18 mouse cellular contexts compared by ENCODE assay signal in genomic region chr6:142994821-142995220, GRCm38 (mm10). TPM values are rescaled to one million over a fixed set of nuclear protein-coding genes. Genes with fewer than 3 reads are reported as not detected.
DNase-seq lines count a peak whose midpoint lies in the region; ATAC-seq and TF ChIP-seq lines count a peak whose summit lies in the region.
"Had no signal": no experiment of that assay in that cellular context is flagged by ENCODE, and none has a peak within 500 bp of the region (broad histone marks: within the 10 kb centered on the region; RNA-seq: fewer than 3 reads in every experiment).

No protein-coding gene starts in this region.

- no peaks in the 10 kb centered on the region for H3K9me3 ChIP-seq in heart, embryonic 13.5 days
- no peaks in the 10 kb centered on the region for H3K9me3 ChIP-seq in forebrain, embryonic 12.5 days
- H3K9me3 ChIP-seq: embryonic facial prominence, embryonic 15.5 days; intestine, embryonic 15.5 days; limb, embryonic 10.5 days had no signal

- H3K27ac ChIP-seq in heart, embryonic 13.5 days (replicated peaks), result peak overlapping the region; percentile 7; the same call in 1 of the 2 replicates
- H3K27ac ChIP-seq in forebrain, embryonic 12.5 days, result no peak overlapping the region
- H3K27ac ChIP-seq in thymus, adult 2 months (ENCODE audit: control insufficient read depth, insufficient read depth, low read length), result no peak overlapping the region
- H3K27ac ChIP-seq: embryonic facial prominence, embryonic 15.5 days; limb, embryonic 10.5 days had no signal

- ATAC-seq in heart, embryonic 13.5 days (ENCODE audit: extremely low read depth, insufficient number of reproducible peaks, low FRiP score, low TSS enrichment), result no peak
- ATAC-seq in forebrain, embryonic 12.5 days (ENCODE audit: low FRiP score), result peak; percentile 55; the same call in 1 of the 2 replicates

- 50% methylated on average over 7 of the region's 7 CpGs for WGBS in heart, embryonic 13.5 days
- 41% methylated on average over 7 of the region's 7 CpGs for WGBS in forebrain, embryonic 12.5 days
- 86% methylated on average over 7 of the region's 7 CpGs for WGBS in thymus, adult 2 months

- H3K36me3 ChIP-seq in heart, embryonic 13.5 days, result no peaks in the 10 kb centered on the region
- H3K36me3 ChIP-seq in forebrain, embryonic 12.5 days (replicated peaks), result no peaks in the 10 kb centered on the region
- no peaks in the 10 kb centered on the region for H3K36me3 ChIP-seq in thymus, adult 2 months (ENCODE audit: control insufficient read depth, insufficient read depth, low read length)
- H3K36me3 ChIP-seq: embryonic facial prominence, embryonic 15.5 days; intestine, embryonic 15.5 days; limb, embryonic 10.5 days had no signal

- no peak overlapping the region for H3K9ac ChIP-seq in heart, embryonic 13.5 days
- H3K9ac ChIP-seq in forebrain, embryonic 12.5 days, result no peak overlapping the region
- H3K9ac ChIP-seq: embryonic facial prominence, embryonic 15.5 days; intestine, embryonic 15.5 days had no signal

- no peak overlapping the region for H3K4me3 ChIP-seq in heart, embryonic 13.5 days
- H3K4me3 ChIP-seq in forebrain, embryonic 12.5 days (replicated peaks), result no peak overlapping the region
- H3K4me3 ChIP-seq in thymus, adult 2 months (ENCODE audit: control insufficient read depth, insufficient read depth, low read length), result no peak overlapping the region
- H3K4me3 ChIP-seq: embryonic facial prominence, embryonic 15.5 days; intestine, embryonic 15.5 days; limb, embryonic 10.5 days had no signal

- no peaks in the 10 kb centered on the region for H3K27me3 ChIP-seq in heart, embryonic 13.5 days (replicated peaks)
- peaks cover 17% of the 10 kb centered on the region; the same call in 1 of the 2 replicates for H3K27me3 ChIP-seq in forebrain, embryonic 12.5 days
- no peaks in the 10 kb centered on the region for H3K27me3 ChIP-seq in thymus, adult 2 months (ENCODE audit: control insufficient read depth, insufficient read depth, low read length)
- H3K27me3 ChIP-seq: embryonic facial prominence, embryonic 15.5 days; intestine, embryonic 15.5 days had no signal

- no peak overlapping the region for H3K4me2 ChIP-seq in heart, embryonic 13.5 days
- no peak overlapping the region for H3K4me2 ChIP-seq in forebrain, embryonic 12.5 days
- H3K4me2 ChIP-seq: embryonic facial prominence, embryonic 15.5 days; heart, embryonic 11.5 days; hindbrain, embryonic 14.5 days; intestine, embryonic 15.5 days had no signal

- DNase-seq in heart, adult 8-10 months (ENCODE audit: low spot score), result no peak
- peak; percentile 49 for DNase-seq in Muller cell, postnatal 12 days (ENCODE audit: inconsistent ontology term)
- peak; percentile 83 for DNase-seq in gonadal fat pad, adult 2 months (ENCODE audit: low read depth)
- no peak for DNase-seq in urinary bladder, postnatal 25 days (ENCODE audit: low spot score)
- DNase-seq in thymus, adult 2 months, result no peak
- DNase-seq: B cell, adult 2 months; cerebellum, adult 9-10 months; kidney, adult 9 months; kidney, postnatal 14 days; right cerebral cortex, postnatal 14 days had no signal

- TF ChIP-seq POLR2A in thymus, adult 2 months (IDR thresholded peaks at IDR 0.05; ENCODE audit: control insufficient read depth, extremely low read depth, insufficient read depth, low read length, poor library complexity), result no peak

- no peak for TF ChIP-seq CTCF in thymus, adult 2 months (IDR thresholded peaks at IDR 0.05; ENCODE audit: borderline replicate concordance, control insufficient read depth, extremely low read depth, insufficient read depth, low read length, poor library complexity)

- peaks cover 32% of the 10 kb centered on the region for H3K4me1 ChIP-seq in heart, embryonic 13.5 days
- peaks cover 26% of the 10 kb centered on the region for H3K4me1 ChIP-seq in forebrain, embryonic 12.5 days
- H3K4me1 ChIP-seq in thymus, adult 2 months (replicated peaks; ENCODE audit: control insufficient read depth, insufficient read depth, low read length), result 0 out of 2 replicates have a peak, but pooled peaks cover 2% of the 10 kb centered on the region

RNA-seq across cellular contexts. Expression of gene St8sia1, which starts 30.6 kb away (rescaled TPM):
- 2.0 and 2.2 TPM in 2 replicates for polyA plus RNA-seq in heart, embryonic 13.5 days (2015; fragmentation: Nextera tagmentation; extraction: Ambion mirVana)
- under 1 TPM; 0.09 to 0.25 (median 0.17) TPM for total RNA-seq in heart, adult 8-10 months (2022)
- polyA plus RNA-seq in forebrain, embryonic 12.5 days (2016; fragmentation: Nextera tagmentation; extraction: Ambion mirVana), result 6.3 and 6.4 TPM in 2 replicates
- 0.04 and 0.08 TPM in 2 replicates for polyA plus RNA-seq in gonadal fat pad, adult 2 months (2012; rRNA removed)
- 22.6 and 26.4 TPM in 2 replicates for polyA plus RNA-seq in thymus, adult 2 months (2012; rRNA removed)
- total RNA-seq: MEL had no signal

Comparison
In these comparisons a context has a peak if more than half of its experiments do, and no peak if none do; other contexts are left out.
1. DNase-seq: peak in Muller cell, postnatal 12 days (single experiment) and gonadal fat pad, adult 2 months (single experiment); none in heart, adult 8-10 months (single experiment), urinary bladder, postnatal 25 days (single experiment) and thymus, adult 2 months (single experiment).